Mouse (Mus musculus): ENCODE measurements around the gene Plod3.

DNA sequence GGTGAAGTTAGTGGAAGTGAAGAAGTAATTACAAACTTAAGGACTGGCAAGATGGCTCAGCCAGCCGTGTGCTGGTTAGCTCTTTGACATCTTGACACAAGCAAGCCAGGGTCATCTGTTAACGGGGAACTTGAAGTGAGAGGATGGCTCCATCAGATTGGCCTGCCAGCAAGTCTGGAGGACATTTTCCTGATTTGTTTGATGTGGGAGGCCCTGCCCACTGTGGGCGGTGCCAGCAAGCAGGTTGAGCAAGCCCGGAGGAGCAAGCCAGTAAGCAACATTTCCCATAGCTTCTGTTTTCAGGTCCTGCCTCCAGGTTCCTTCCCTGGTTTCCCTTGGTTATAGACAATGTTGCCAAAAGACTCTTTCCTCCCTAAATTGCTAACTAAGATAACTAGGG lies 31.2 kb upstream of the Plod3 start:
- TF ChIP-seq CTCF (IDR thresholded peaks at IDR 0.05; ENCODE audit: extremely low read depth, insufficient read length, insufficient replicate concordance, low read depth, low read length) = no peak
- no peak for TF ChIP-seq POLR2A (IDR thresholded peaks at IDR 0.05; ENCODE audit: low read depth, low read length)
